Mouse (Mus musculus) B cell, adult 67 days (primary cell): Measurements from ENCODE around the gene Ccdc18. TPM values are rescaled to one million over a fixed set of nuclear protein-coding genes. Genes with fewer than 3 reads are reported as not detected.

Experiments
- total RNA-seq, 2 experiments: library from RNA; stranded (reverse); gene quantifications; 4 replicates each; pipeline ENCODE4 v1.2.4; 2023

The Ccdc18 gene
- total RNA-seq: 1 to 10 TPM; 2.1 to 4.0 TPM

DNA sequence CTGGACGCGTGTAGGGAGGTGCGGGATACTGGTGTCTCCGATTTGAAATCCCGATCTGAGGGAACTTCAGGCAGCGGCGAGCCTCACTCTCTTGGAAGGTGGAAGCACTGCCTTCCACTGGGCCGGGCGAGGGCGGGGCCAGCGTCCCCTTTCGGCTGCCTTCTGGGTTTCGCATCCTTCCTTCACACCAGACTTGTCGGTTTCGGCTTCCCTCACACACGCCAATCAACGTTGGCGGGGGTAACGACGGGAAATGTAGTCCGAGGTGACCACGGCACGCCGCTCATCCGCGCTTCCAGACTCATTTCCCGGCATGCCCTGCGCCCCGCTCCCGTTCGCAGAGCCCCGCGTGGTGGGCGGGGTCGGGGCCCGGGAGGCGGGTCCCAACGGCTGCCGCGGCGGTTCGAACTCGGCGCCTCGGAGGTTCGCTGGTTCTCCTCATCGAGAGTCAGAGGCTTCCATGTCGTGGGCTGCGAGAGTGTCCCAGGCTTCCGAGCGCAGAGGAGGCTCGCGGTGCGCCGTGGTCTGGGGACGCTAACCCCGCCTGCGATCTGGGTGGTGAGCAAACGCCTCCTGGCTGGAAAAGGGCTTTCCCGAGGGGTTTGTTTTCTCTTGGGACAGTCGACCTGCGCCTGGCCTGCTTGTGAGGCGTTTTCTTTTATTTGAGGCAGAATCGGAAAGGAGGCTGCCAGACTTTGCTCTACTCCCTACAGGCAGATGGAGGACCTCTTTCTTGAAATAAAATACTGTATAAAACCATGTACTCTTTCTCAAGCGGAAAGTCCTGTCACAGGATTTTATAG is at the start of gene Ccdc18, which contains the start of gene Tmed5:
TSS of gene Ccdc18 (plus strand) at position 435 of the 803 bp plus-strand sequence.
TSS of gene Tmed5 (minus strand) at position 180 of the 803 bp plus-strand sequence.

DNA sequence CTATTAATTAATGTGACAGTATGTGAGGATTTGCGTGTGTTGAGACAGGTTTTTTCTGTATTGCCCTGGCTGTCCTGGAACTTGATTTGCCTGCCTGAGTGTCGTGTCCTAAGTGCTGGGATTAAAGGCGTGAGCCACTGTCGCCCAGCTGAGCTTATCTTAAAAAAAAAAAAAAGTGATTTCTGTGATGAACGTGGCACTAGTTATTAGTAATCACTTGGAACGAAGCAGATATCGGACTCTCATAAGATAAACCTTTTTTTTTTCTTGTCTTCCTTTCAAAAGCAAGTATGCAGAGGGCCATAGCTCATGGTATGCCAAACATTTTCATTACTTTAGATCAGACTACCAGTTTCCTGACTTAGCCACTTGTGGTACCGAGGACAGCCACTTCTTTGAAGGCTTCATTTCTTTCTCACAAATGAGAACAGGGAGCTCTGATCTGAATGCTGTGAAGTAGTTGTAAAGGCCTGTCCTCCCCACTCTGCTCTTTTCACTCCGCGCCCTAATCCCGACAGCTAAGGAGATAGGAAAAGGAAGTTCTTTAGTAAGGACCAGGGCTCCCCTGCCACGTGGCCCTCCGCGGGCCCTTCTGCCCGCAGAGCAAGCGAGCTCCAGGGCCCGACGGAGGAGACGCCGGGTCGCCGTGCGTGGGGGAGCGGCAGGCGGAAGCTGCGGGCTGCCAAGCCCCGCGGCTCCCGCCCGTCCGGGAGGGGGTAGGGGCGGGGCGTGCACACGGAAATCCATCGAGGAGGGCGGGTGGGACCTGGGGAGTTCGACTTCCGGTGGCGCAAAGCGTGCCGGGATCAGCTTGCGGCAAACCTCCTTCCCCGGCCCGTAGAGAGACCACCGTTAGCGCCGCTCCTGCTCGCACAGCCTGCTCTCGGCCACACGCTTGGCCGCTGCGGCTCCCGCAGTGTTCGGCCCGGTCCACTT is 135.7 kb downstream of the Ccdc18 start, which contains the start of gene Dr1:
TSS of gene Dr1 (plus strand) at position 771 of the 936 bp plus-strand sequence.

Other genes with a start within 250 kb of the Ccdc18 start
- 100 to 1,000 TPM; 125 to 141 TPM for gene Rpl5, start 232.4 kb upstream of the Ccdc18 start, total RNA-seq
- 10 to 100 TPM; 63.1 to 70.5 TPM for gene Fam69a, start 145.8 kb upstream of the Ccdc18 start, total RNA-seq
- 10 to 100 TPM; 84.6 to 93.2 TPM for gene Mtf2, start 67.2 kb upstream of the Ccdc18 start, total RNA-seq
- 10 to 100 TPM; 72.1 to 76.4 TPM for gene Tmed5, start 255 bp upstream of the Ccdc18 start, total RNA-seq
- 10 to 100 TPM; 33.1 to 38.0 TPM for gene Dr1, start 136.0 kb downstream of the Ccdc18 start, total RNA-seq
- 1 to 10 TPM; 3.7 TPM for gene Pigg, start 179.7 kb downstream of the Ccdc18 start, total RNA-seq
- not detected for gene Gm42517, start 235.0 kb downstream of the Ccdc18 start, total RNA-seq